Mouse (Mus musculus) megakaryocyte, embryonic 14.5 days (primary cell): ENCODE results near the gene Auts2. TPM values are rescaled to one million over a fixed set of nuclear protein-coding genes. Genes with fewer than 3 reads are reported as not detected.

Source experiments
- H3K27me3 ChIP-seq: replicated peaks from 2 replicates; pipeline ENCODE3; 2012; ENCODE audit warnings: inconsistent platforms
- H3K36me3 ChIP-seq: replicated peaks from 2 replicates; pipeline ENCODE3; 2012; ENCODE audit warnings: low read length, inconsistent platforms, mixed read lengths
- H3K4me1 ChIP-seq: 2 replicates; pipeline ENCODE4 v1.6.1; 2012; ENCODE audit warnings: inconsistent platforms
- H3K4me3 ChIP-seq: replicated peaks from 2 replicates; pipeline ENCODE3; 2012; ENCODE audit warnings: moderate library complexity, mild to moderate bottlenecking, inconsistent platforms
- H3K9me3 ChIP-seq: 2 replicates; pipeline ENCODE4 v1.6.1; 2012; ENCODE audit warnings: inconsistent platforms
- FLI1 ChIP-seq: IDR thresholded peaks from 2 replicates; pipeline ENCODE4 v1.6.1; 2012; ENCODE audit warnings: low read length, inconsistent platforms, mixed read lengths
- GATA1 ChIP-seq: IDR thresholded peaks from 3 replicates; pipeline ENCODE4 v1.6.1; 2012; ENCODE audit warnings: mixed read lengths, low read length, inconsistent platforms, borderline replicate concordance
- polyA plus RNA-seq: library from polyadenylated mRNA; stranded (reverse); fragments of >175 nt; gene quantifications from 2 replicates; pipeline ENCODE4 v1.2.3, GENCODE M21; 2012; ENCODE audit warnings: low replicate concordance; ENCODE audit not compliant: insufficient read depth

The Auts2 gene
- polyA plus RNA-seq, 1 experiment: 4.0 TPM

- no peak for TF ChIP-seq FLI1
- no peak for TF ChIP-seq GATA1
- no peaks in the 10 kb centered on the region for H3K36me3 ChIP-seq
- no peaks in the 10 kb centered on the region for H3K27me3 ChIP-seq
- no peaks in the 10 kb centered on the region for H3K4me1 ChIP-seq
- no peak overlapping the region for H3K4me3 ChIP-seq
- H3K9me3 ChIP-seq: no peaks in the 10 kb centered on the region
Measured at GRCm38 (mm10) chr5:132481476-132481875, 61.7 kb downstream of the Auts2 start.

- Histone ChIP-seq H3K9me3 (no peaks in the 10 kb centered on the region), H3K4me3 (no peak overlapping the region), H3K36me3 (no peaks in the 10 kb centered on the region), H3K4me1 (no peaks in the 10 kb centered on the region), H3K27me3 (no peaks in the 10 kb centered on the region)
- no peak for TF ChIP-seq GATA1
- no peak for TF ChIP-seq FLI1
Measured at GRCm38 (mm10) chr5:132480461-132480860, 62.7 kb downstream of the Auts2 start.

GRCm38 (mm10) chr5:132479227-132479857 is 63.8 kb downstream of the Auts2 start:
- H3K4me1 ChIP-seq: no peaks in the 10 kb centered on the region
- H3K4me3 ChIP-seq: no peak overlapping the region
- no peaks in the 10 kb centered on the region for H3K36me3 ChIP-seq
- no peaks in the 10 kb centered on the region for H3K27me3 ChIP-seq
- TF ChIP-seq GATA1 (no peak), FLI1 (no peak)
- no peaks in the 10 kb centered on the region for H3K9me3 ChIP-seq

- no peaks in the 10 kb centered on the region for H3K9me3 ChIP-seq
- H3K4me3 ChIP-seq: no peak overlapping the region
- no peaks in the 10 kb centered on the region for H3K27me3 ChIP-seq
- no peak for TF ChIP-seq GATA1
- TF ChIP-seq FLI1: no peak
- no peaks in the 10 kb centered on the region for H3K36me3 ChIP-seq
- no peaks in the 10 kb centered on the region for H3K4me1 ChIP-seq
Measured at GRCm38 (mm10) chr5:132477533-132477932, 65.6 kb downstream of the Auts2 start.

- no peak for TF ChIP-seq FLI1
- no peak for TF ChIP-seq GATA1
- no peaks in the 10 kb centered on the region for H3K36me3 ChIP-seq
- no peaks in the 10 kb centered on the region for H3K27me3 ChIP-seq
- no peaks in the 10 kb centered on the region for H3K9me3 ChIP-seq
- H3K4me1 ChIP-seq: no peaks in the 10 kb centered on the region
- H3K4me3 ChIP-seq: no peak overlapping the region
Measured at GRCm38 (mm10) chr5:132472905-132473321, 70.2 kb downstream of the Auts2 start.

- Histone ChIP-seq H3K4me1 (no peaks in the 10 kb centered on the region), H3K9me3 (no peaks in the 10 kb centered on the region), H3K4me3 (no peak overlapping the region), H3K36me3 (no peaks in the 10 kb centered on the region), H3K27me3 (no peaks in the 10 kb centered on the region)
- TF ChIP-seq FLI1: no peak
- TF ChIP-seq GATA1: no peak
Measured at GRCm38 (mm10) chr5:132472184-132472829, 70.8 kb downstream of the Auts2 start.

GRCm38 (mm10) chr5:132467364-132467743 is 75.8 kb downstream of the Auts2 start:
- H3K36me3 ChIP-seq: no peaks in the 10 kb centered on the region
- peaks cover 10% of the 10 kb centered on the region for H3K4me1 ChIP-seq
- 0 out of 2 replicates have a peak, but pooled peaks cover 5% of the 10 kb centered on the region for H3K9me3 ChIP-seq
- TF ChIP-seq FLI1: no peak
- TF ChIP-seq GATA1: no peak
- H3K4me3 ChIP-seq: no peak overlapping the region
- H3K27me3 ChIP-seq: no peaks in the 10 kb centered on the region

GRCm38 (mm10) chr5:132466427-132467363 is 76.4 kb downstream of the Auts2 start:
- Histone ChIP-seq H3K4me3 (no peak overlapping the region), H3K36me3 (no peaks in the 10 kb centered on the region), H3K9me3 (0 out of 2 replicates have a peak, but pooled peaks cover 5% of the 10 kb centered on the region), H3K4me1 (peaks cover 10% of the 10 kb centered on the region), H3K27me3 (no peaks in the 10 kb centered on the region)
- TF ChIP-seq GATA1 (no peak), FLI1 (no peak)

- H3K9me3 ChIP-seq: peaks cover 14% of the 10 kb centered on the region
- H3K4me3 ChIP-seq: no peak overlapping the region
- no peaks in the 10 kb centered on the region for H3K27me3 ChIP-seq
- TF ChIP-seq GATA1: no peak
- TF ChIP-seq FLI1: no peak
- no peaks in the 10 kb centered on the region for H3K36me3 ChIP-seq
- peaks cover 10% of the 10 kb centered on the region for H3K4me1 ChIP-seq
Measured at GRCm38 (mm10) chr5:132462560-132462959, 80.6 kb downstream of the Auts2 start.

- no peak for TF ChIP-seq GATA1
- TF ChIP-seq FLI1: no peak
- Histone ChIP-seq H3K27me3 (no peaks in the 10 kb centered on the region), H3K4me3 (no peak overlapping the region), H3K36me3 (no peaks in the 10 kb centered on the region), H3K4me1 (no peaks in the 10 kb centered on the region), H3K9me3 (peaks cover 14% of the 10 kb centered on the region)
Measured at GRCm38 (mm10) chr5:132458498-132458897, 84.6 kb downstream of the Auts2 start.
